Mouse (Mus musculus) embryonic facial prominence, embryonic 13.5 days (tissue): Measurements from ENCODE around the gene E130208F15Rik. TPM values are rescaled to one million over a fixed set of nuclear protein-coding genes. Genes with fewer than 3 reads are reported as not detected.

ENCODE experiments used
- ATAC-seq: fragments of 200-750 bp; cut with Nextera tagmentation; 2 replicates; pipeline ENCODE4 v1.8.0; 2017; ENCODE audit warnings: low read depth; ENCODE audit not compliant: insufficient number of reproducible peaks, insufficient read depth, low FRiP score, low TSS enrichment
- H3K27ac ChIP-seq: fragments of 300-500 bp; sonication (generic); 2 replicates; pipeline ENCODE4 v1.5.1; 2015; ENCODE audit warnings: moderate library complexity, mild to moderate bottlenecking, inconsistent platforms
- H3K27me3 ChIP-seq: fragments of 300-500 bp; sonication (generic); 2 replicates; pipeline ENCODE4 v1.6.1; 2015; ENCODE audit warnings: mild to moderate bottlenecking, inconsistent platforms
- H3K36me3 ChIP-seq: fragments of 300-500 bp; sonication (generic); 2 replicates; pipeline ENCODE4 v1.6.1; 2015; ENCODE audit warnings: mild to moderate bottlenecking, inconsistent platforms
- H3K4me1 ChIP-seq: fragments of 300-500 bp; sonication (generic); 2 replicates; pipeline ENCODE4 v1.6.1; 2015; ENCODE audit warnings: inconsistent platforms
- H3K4me2 ChIP-seq: fragments of 300-500 bp; sonication (generic); 2 replicates; pipeline ENCODE4 v1.6.1; 2015; ENCODE audit warnings: moderate library complexity, mild to moderate bottlenecking, inconsistent platforms
- H3K4me3 ChIP-seq: fragments of 300-500 bp; sonication (generic); 2 replicates; pipeline ENCODE4 v1.5.1; 2015; ENCODE audit warnings: mild to moderate bottlenecking, inconsistent platforms
- H3K9ac ChIP-seq: fragments of 300-500 bp; sonication (generic); 2 replicates; pipeline ENCODE4 v1.6.1; 2015; ENCODE audit warnings: mild to moderate bottlenecking, inconsistent platforms
- H3K9me3 ChIP-seq: fragments of 300-500 bp; sonication (generic); 2 replicates; pipeline ENCODE4 v1.6.1; 2016; ENCODE audit warnings: inconsistent platforms
- WGBS: fragments of 180-500 bp; shearing (Covaris S2); methylation state at CpG from one replicate; pipeline ENCODE4 v1.1.7; 2015; ENCODE audit warnings: mixed read lengths; 5-methylcytosine and 5-hydroxymethylcytosine counted together
- polyA plus RNA-seq: library from polyadenylated mRNA; unstranded; fragments of >200 nt; fragmentation: Nextera tagmentation; extraction: Ambion mirVana; gene quantifications from 2 replicates; pipeline ENCODE4 v1.2.1, GENCODE M21; 2015

The E130208F15Rik gene
- polyA plus RNA-seq, 1 experiment from 2014 or later: not detected

DNA sequence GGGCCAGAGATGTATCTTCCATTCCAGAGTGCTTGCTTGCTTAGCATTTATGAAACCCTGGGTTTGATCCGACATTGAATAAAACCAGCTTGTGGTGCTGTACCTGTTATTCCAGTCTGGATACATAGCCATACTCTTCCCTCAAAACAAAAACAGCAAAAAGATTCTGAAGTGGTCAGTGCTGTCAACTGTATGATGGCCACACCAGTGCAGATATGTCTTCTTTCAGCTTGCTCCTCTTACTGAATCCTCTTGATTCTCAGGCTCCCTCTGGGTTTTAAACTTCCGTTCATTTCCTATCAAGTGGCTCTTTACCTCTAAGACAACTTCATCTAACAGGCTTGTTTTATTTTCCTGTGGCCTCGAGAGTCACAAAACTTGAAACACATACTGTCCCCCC is 2.3 kb downstream of the E130208F15Rik start, which contains the start of gene Sdhaf1:
Sdhaf1 (minus strand) TSS at position 101 of the 400 bp plus-strand sequence.
- no peak for ATAC-seq
- Histone ChIP-seq H3K36me3 (no peaks in the 10 kb centered on the region), H3K9ac (peak within 1 kb of the TSS; percentile 92), H3K4me3 (peak within 1 kb of the TSS; percentile 83), H3K4me1 (peaks cover 15% of the 10 kb centered on the region), H3K27ac (peak within 1 kb of the TSS; percentile 91), H3K4me2 (peak within 1 kb of the TSS; percentile 79), H3K9me3 (no peaks in the 10 kb centered on the region), H3K27me3 (no peaks in the 10 kb centered on the region; the same call in 1 of the 2 replicates)
- WGBS: 69% methylated on average over 3 of the region's 3 CpGs

GRCm38 (mm10) chr7:30324300-30324944 is 2.9 kb downstream of the E130208F15Rik start:
- Histone ChIP-seq H3K36me3 (no peaks in the 10 kb centered on the region), H3K4me3 (no peak overlapping the region), H3K9ac (no peak overlapping the region), H3K9me3 (no peaks in the 10 kb centered on the region), H3K4me1 (peaks cover 15% of the 10 kb centered on the region), H3K27me3 (no peaks in the 10 kb centered on the region; the same call in 1 of the 2 replicates), H3K27ac (no peak overlapping the region), H3K4me2 (no peak overlapping the region)
- WGBS: 85% methylated on average over 5 of the region's 5 CpGs
- ATAC-seq: no peak

DNA sequence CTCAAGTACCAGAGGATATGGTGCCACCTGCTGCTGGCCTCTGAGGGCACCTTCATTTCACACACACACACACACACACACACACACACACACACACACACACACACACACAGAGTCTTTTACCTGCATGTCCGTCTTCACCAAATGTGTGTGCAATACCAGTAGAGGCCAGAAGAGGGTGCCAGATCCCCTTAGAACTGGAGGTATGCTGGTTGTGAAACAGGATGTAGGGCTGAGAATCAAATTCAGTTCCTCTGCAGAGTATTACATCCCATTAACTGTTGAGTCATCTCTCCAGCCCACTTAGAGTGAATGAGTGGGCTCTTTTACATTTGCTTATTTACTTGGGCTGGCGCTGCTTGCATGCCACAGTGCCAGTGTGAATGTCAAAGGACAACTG is 3.8 kb downstream of the E130208F15Rik start:
- Histone ChIP-seq H3K4me2 (no peak overlapping the region), H3K4me1 (peaks cover 15% of the 10 kb centered on the region), H3K36me3 (no peaks in the 10 kb centered on the region), H3K4me3 (no peak overlapping the region), H3K27me3 (no peaks in the 10 kb centered on the region; the same call in 1 of the 2 replicates), H3K9me3 (no peaks in the 10 kb centered on the region), H3K27ac (no peak overlapping the region), H3K9ac (no peak overlapping the region)
- no peak for ATAC-seq
- 44% methylated on average over 2 of the region's 2 CpGs for WGBS

- Histone ChIP-seq H3K4me3 (no peak overlapping the region), H3K9me3 (no peaks in the 10 kb centered on the region), H3K27ac (no peak overlapping the region), H3K4me2 (no peak overlapping the region), H3K27me3 (no peaks in the 10 kb centered on the region; the same call in 1 of the 2 replicates), H3K9ac (no peak overlapping the region), H3K36me3 (no peaks in the 10 kb centered on the region), H3K4me1 (peaks cover 7% of the 10 kb centered on the region)
- ATAC-seq: no peak
Observed at GRCm38 (mm10) chr7:30326427-30326826, 4.9 kb downstream of the E130208F15Rik start.

GRCm38 (mm10) chr7:30327140-30327539 is 5.6 kb downstream of the E130208F15Rik start:
- H3K9me3 ChIP-seq: no peaks in the 10 kb centered on the region
- no peak overlapping the region for H3K27ac ChIP-seq
- peaks cover 11% of the 10 kb centered on the region for H3K4me1 ChIP-seq
- H3K27me3 ChIP-seq: no peaks in the 10 kb centered on the region; the same call in 1 of the 2 replicates
- WGBS: 63% methylated on average over 15 of the region's 15 CpGs
- no peaks in the 10 kb centered on the region for H3K36me3 ChIP-seq
- no peak overlapping the region for H3K4me3 ChIP-seq
- no peak overlapping the region for H3K9ac ChIP-seq
- H3K4me2 ChIP-seq: no peak overlapping the region
- ATAC-seq: no peak

GRCm38 (mm10) chr7:30328379-30328778 is 6.8 kb downstream of the E130208F15Rik start:
- ATAC-seq: no peak
- 56% methylated on average over 10 of the region's 10 CpGs for WGBS

GRCm38 (mm10) chr7:30331887-30332286 is 10.3 kb downstream of the E130208F15Rik start:
- no peaks in the 10 kb centered on the region for H3K9me3 ChIP-seq
- H3K4me3 ChIP-seq: no peak overlapping the region
- peak overlapping the region; percentile 37 for H3K4me2 ChIP-seq
- peak overlapping the region; percentile 16; the same call in 1 of the 2 replicates for H3K9ac ChIP-seq
- H3K36me3 ChIP-seq: no peaks in the 10 kb centered on the region
- no peak overlapping the region for H3K27ac ChIP-seq
- H3K4me1 ChIP-seq: peaks cover 20% of the 10 kb centered on the region
- ATAC-seq: peak; percentile 70; the same call in 1 of the 2 replicates
- peaks cover 26% of the 10 kb centered on the region for H3K27me3 ChIP-seq
- 8% methylated on average over 13 of the region's 13 CpGs for WGBS

More at GRCm38 (mm10) chr7:30328379-30328778, 6.8 kb downstream of the E130208F15Rik start:
- no peaks in the 10 kb centered on the region; the same call in none of the 2 replicates for H3K27me3 ChIP-seq
- H3K27ac ChIP-seq: no peak overlapping the region
- no peaks in the 10 kb centered on the region for H3K36me3 ChIP-seq
- no peak overlapping the region for H3K9ac ChIP-seq
- H3K4me3 ChIP-seq: no peak overlapping the region
- peaks cover 11% of the 10 kb centered on the region for H3K4me1 ChIP-seq
- no peaks in the 10 kb centered on the region for H3K9me3 ChIP-seq
- no peak overlapping the region for H3K4me2 ChIP-seq

DNA sequence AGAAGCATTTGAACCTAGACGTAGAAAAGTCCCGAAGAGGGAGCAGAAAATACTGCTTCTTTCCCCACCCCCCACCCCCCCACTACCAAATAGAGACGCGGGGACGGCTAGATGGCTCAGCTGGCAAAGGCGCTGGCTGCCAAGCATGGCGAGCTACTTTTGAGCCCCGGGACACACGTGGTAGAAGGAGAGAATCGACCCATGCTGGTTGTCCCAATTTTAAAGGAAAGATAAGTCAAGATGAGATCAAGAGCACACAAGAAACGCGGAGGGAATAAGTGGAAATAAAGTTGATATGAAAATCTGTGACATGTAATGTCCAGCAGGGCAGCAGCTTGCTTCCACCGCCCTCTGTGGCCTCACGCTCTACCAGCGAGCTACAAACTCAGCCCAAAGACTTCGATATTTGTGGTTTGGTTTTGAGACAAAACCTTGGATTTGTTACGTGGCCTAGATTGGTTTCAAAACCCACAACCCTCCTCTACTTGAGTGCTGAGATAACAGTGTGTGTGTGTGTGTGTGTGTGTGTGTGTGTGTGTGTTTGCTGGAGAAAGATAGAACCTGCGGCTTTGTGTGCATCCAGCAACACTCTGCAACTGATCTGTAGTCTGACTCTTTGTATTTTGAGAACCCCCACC is 11.2 kb downstream of the E130208F15Rik start:
- no peaks in the 10 kb centered on the region for H3K36me3 ChIP-seq
- WGBS: 64% methylated on average over 18 of the region's 18 CpGs

DNA sequence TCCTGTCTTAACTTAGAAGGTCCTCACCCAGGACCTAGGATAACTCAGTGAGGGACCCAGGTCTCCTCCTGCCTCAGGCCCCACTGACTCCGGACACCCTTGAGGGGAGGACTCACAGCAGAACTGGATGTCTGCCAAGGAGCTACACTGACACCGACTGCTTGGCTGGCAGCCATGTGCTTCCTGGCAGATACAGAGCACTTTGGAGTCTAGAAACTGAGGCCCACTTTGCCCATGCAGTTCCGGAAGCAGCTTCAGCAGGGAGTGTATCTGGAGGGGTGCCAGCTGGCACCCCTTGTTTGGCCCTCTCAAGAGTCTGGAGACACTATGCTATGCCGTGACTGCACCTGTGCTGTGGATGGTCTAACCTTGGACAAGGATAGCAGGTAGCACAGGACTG is 11.9 kb downstream of the E130208F15Rik start:
- Histone ChIP-seq H3K4me1 (peaks cover 20% of the 10 kb centered on the region), H3K4me3 (no peak overlapping the region), H3K27ac (peak overlapping the region; percentile 28; the same call in 1 of the 2 replicates), H3K4me2 (no peak overlapping the region; the same call in 1 of the 2 replicates), H3K9ac (peak overlapping the region; percentile 51; the same call in 1 of the 2 replicates), H3K9me3 (no peaks in the 10 kb centered on the region), H3K27me3 (peaks cover 26% of the 10 kb centered on the region), H3K36me3 (no peaks in the 10 kb centered on the region)
- WGBS: 29% methylated on average over 4 of the region's 4 CpGs
- 0 out of 2 replicates have a peak, but pooled peaks have one; percentile 11 for ATAC-seq

More for the DNA sequence above, 11.2 kb downstream of the E130208F15Rik start:
- Histone ChIP-seq H3K4me2 (peak overlapping the region; percentile 37; the same call in 1 of the 2 replicates), H3K9ac (no peak overlapping the region), H3K27ac (no peak overlapping the region), H3K27me3 (peaks cover 26% of the 10 kb centered on the region), H3K4me1 (peaks cover 20% of the 10 kb centered on the region), H3K9me3 (no peaks in the 10 kb centered on the region), H3K4me3 (no peak overlapping the region)
- ATAC-seq: no peak

DNA sequence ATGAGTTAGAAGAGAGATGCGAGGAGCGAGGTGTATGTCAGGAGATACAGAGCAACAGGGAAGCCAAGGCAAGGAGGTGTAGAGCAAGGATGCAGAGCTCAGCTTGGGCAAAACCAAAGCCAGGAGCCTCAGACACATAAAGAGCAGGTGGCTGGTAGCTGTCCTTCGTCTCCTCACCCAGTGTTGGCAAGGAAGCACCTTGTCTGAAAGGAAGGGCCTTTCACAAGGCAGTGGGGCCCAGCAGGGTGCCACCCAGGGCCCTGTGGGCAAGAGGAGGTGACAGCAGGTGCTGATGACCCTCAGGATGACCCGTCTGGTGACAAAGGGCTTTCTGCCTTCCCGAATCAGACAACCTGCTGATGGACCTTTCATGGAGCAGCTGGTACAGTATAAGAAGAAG is 13.0 kb downstream of the E130208F15Rik start:
- WGBS: 69% methylated on average over 5 of the region's 5 CpGs
- H3K36me3 ChIP-seq: no peaks in the 10 kb centered on the region
- no peaks in the 10 kb centered on the region for H3K9me3 ChIP-seq
- peaks cover 20% of the 10 kb centered on the region for H3K4me1 ChIP-seq
- H3K27me3 ChIP-seq: peaks cover 26% of the 10 kb centered on the region
- no peak overlapping the region for H3K9ac ChIP-seq
- H3K4me3 ChIP-seq: no peak overlapping the region
- no peak overlapping the region for H3K27ac ChIP-seq
- H3K4me2 ChIP-seq: no peak overlapping the region
- ATAC-seq: no peak

- Histone ChIP-seq H3K4me3 (no peak overlapping the region), H3K9me3 (no peaks in the 10 kb centered on the region)
- ATAC-seq: no peak
Observed at GRCm38 (mm10) chr7:30335688-30336087, 14.1 kb downstream of the E130208F15Rik start.

More at GRCm38 (mm10) chr7:30335688-30336087, 14.1 kb downstream of the E130208F15Rik start:
- Histone ChIP-seq H3K36me3 (no peaks in the 10 kb centered on the region), H3K4me2 (no peak overlapping the region), H3K27ac (no peak overlapping the region), H3K27me3 (peaks cover 26% of the 10 kb centered on the region), H3K4me1 (peaks cover 20% of the 10 kb centered on the region), H3K9ac (no peak overlapping the region)
- WGBS: 79% methylated on average over 6 of the region's 6 CpGs
